Mouse (Mus musculus) heart, adult 11 months (tissue): ENCODE data around the gene Mylk3.

Experiments
- DNase-seq: peaks from one replicate; pipeline ENCODE4 v3.0.0; 2022

Gene Mylk3

GRCm38 (mm10) chr8:85313036-85313435, 73.1 kb downstream of the Mylk3 start:
- no peak for DNase-seq

- no peak for DNase-seq
Observed at GRCm38 (mm10) chr8:85311743-85312142, 74.4 kb downstream of the Mylk3 start.

- DNase-seq: no peak
Observed at GRCm38 (mm10) chr8:85308564-85308963, 77.6 kb downstream of the Mylk3 start.

GRCm38 (mm10) chr8:85303531-85303930, 82.6 kb downstream of the Mylk3 start:
- DNase-seq: no peak

GRCm38 (mm10) chr8:85302931-85303330, 83.2 kb downstream of the Mylk3 start:
- DNase-seq: no peak

- no peak for DNase-seq
Observed at GRCm38 (mm10) chr8:85301941-85302340, 84.2 kb downstream of the Mylk3 start.

- DNase-seq: peak; percentile 100
Observed at GRCm38 (mm10) chr8:85299434-85300077, 86.6 kb downstream of the Mylk3 start, which contains the start of the genes Orc6 and Vps35. Gene Orc6 (plus strand): TSS chr8:85299632. Gene Vps35 (minus strand): TSS chr8:85299802.

- peak; percentile 86 for DNase-seq
Observed at GRCm38 (mm10) chr8:85298600-85299433, 87.3 kb downstream of the Mylk3 start.

GRCm38 (mm10) chr8:85286846-85287245, 99.3 kb downstream of the Mylk3 start:
- no peak for DNase-seq
